Mouse (Mus musculus) megakaryocyte, embryonic 14.5 days (primary cell): ENCODE measurements around the gene Nanos2. TPM values are rescaled to one million over a fixed set of nuclear protein-coding genes. Genes with fewer than 3 reads are reported as not detected.

ENCODE experiments used
- H3K27me3 ChIP-seq: replicated peaks from 2 replicates; pipeline ENCODE3; 2012; ENCODE audit warnings: inconsistent platforms
- H3K36me3 ChIP-seq: replicated peaks from 2 replicates; pipeline ENCODE3; 2012; ENCODE audit warnings: low read length, inconsistent platforms, mixed read lengths
- H3K4me1 ChIP-seq: 2 replicates; pipeline ENCODE4 v1.6.1; 2012; ENCODE audit warnings: inconsistent platforms
- H3K4me3 ChIP-seq: replicated peaks from 2 replicates; pipeline ENCODE3; 2012; ENCODE audit warnings: moderate library complexity, mild to moderate bottlenecking, inconsistent platforms
- H3K9me3 ChIP-seq: 2 replicates; pipeline ENCODE4 v1.6.1; 2012; ENCODE audit warnings: inconsistent platforms
- FLI1 ChIP-seq: IDR thresholded peaks from 2 replicates; pipeline ENCODE4 v1.6.1; 2012; ENCODE audit warnings: low read length, inconsistent platforms, mixed read lengths
- GATA1 ChIP-seq: IDR thresholded peaks from 3 replicates; pipeline ENCODE4 v1.6.1; 2012; ENCODE audit warnings: mixed read lengths, low read length, inconsistent platforms, borderline replicate concordance
- polyA plus RNA-seq: library from polyadenylated mRNA; stranded (reverse); fragments of >175 nt; gene quantifications from 2 replicates; pipeline ENCODE4 v1.2.3, GENCODE M21; 2012; ENCODE audit warnings: low replicate concordance; ENCODE audit not compliant: insufficient read depth

Nanos2 gene
- polyA plus RNA-seq, 1 experiment = not detected

GRCm38 (mm10) chr7:18959446-18959845 is 27.8 kb upstream of the Nanos2 start:
- Histone ChIP-seq H3K4me1 (peaks cover 48% of the 10 kb centered on the region), H3K4me3 (peak overlapping the region; percentile 38), H3K27me3 (peaks cover 96% of the 10 kb centered on the region), H3K36me3 (no peaks in the 10 kb centered on the region), H3K9me3 (peaks cover 12% of the 10 kb centered on the region)
- TF ChIP-seq FLI1 = no peak; the same call in 1 of the 2 replicates
- no peak for TF ChIP-seq GATA1

- Histone ChIP-seq H3K9me3 (peaks cover 7% of the 10 kb centered on the region), H3K4me3 (no peak overlapping the region), H3K4me1 (peaks cover 47% of the 10 kb centered on the region), H3K27me3 (peaks cover 94% of the 10 kb centered on the region), H3K36me3 (no peaks in the 10 kb centered on the region)
- TF ChIP-seq GATA1 = no peak
- no peak for TF ChIP-seq FLI1
Observed at GRCm38 (mm10) chr7:18962171-18962792, 24.9 kb upstream of the Nanos2 start.

GRCm38 (mm10) chr7:18962795-18963194 is 24.4 kb upstream of the Nanos2 start:
- no peaks in the 10 kb centered on the region for H3K36me3 ChIP-seq
- peaks cover 46% of the 10 kb centered on the region for H3K4me1 ChIP-seq
- peaks cover 94% of the 10 kb centered on the region for H3K27me3 ChIP-seq
- TF ChIP-seq GATA1 (no peak), FLI1 (no peak)
- peak overlapping the region; percentile 73 for H3K4me3 ChIP-seq
- H3K9me3 ChIP-seq = peaks cover 7% of the 10 kb centered on the region

- H3K4me3 ChIP-seq = no peak overlapping the region
- H3K4me1 ChIP-seq = peaks cover 40% of the 10 kb centered on the region
- peaks cover 7% of the 10 kb centered on the region for H3K9me3 ChIP-seq
- no peak for TF ChIP-seq FLI1
- no peak for TF ChIP-seq GATA1
- H3K27me3 ChIP-seq = peaks cover 89% of the 10 kb centered on the region
- H3K36me3 ChIP-seq = no peaks in the 10 kb centered on the region
Observed at GRCm38 (mm10) chr7:18963294-18963843, 23.8 kb upstream of the Nanos2 start.

- Histone ChIP-seq H3K9me3 (no peaks in the 10 kb centered on the region), H3K4me1 (peaks cover 25% of the 10 kb centered on the region), H3K36me3 (no peaks in the 10 kb centered on the region), H3K27me3 (peaks cover 84% of the 10 kb centered on the region), H3K4me3 (no peak overlapping the region)
- TF ChIP-seq FLI1 (no peak), GATA1 (no peak)
Observed at GRCm38 (mm10) chr7:18965312-18965711, 21.9 kb upstream of the Nanos2 start.

- Histone ChIP-seq H3K36me3 (no peaks in the 10 kb centered on the region), H3K4me1 (peaks cover 19% of the 10 kb centered on the region), H3K9me3 (peaks cover 6% of the 10 kb centered on the region; the same call in 1 of the 2 replicates), H3K27me3 (peaks cover 68% of the 10 kb centered on the region), H3K4me3 (peak overlapping the region; percentile 33)
- no peak for TF ChIP-seq GATA1
- TF ChIP-seq FLI1 = no peak
Observed at GRCm38 (mm10) chr7:18967603-18968002, 19.6 kb upstream of the Nanos2 start.

GRCm38 (mm10) chr7:18970956-18971355 is 16.2 kb upstream of the Nanos2 start:
- H3K27me3 ChIP-seq = peaks cover 57% of the 10 kb centered on the region

GRCm38 (mm10) chr7:18978381-18978780 is 8.8 kb upstream of the Nanos2 start:
- no peaks in the 10 kb centered on the region for H3K4me1 ChIP-seq
- H3K4me3 ChIP-seq = no peak overlapping the region
- H3K27me3 ChIP-seq = peaks cover 39% of the 10 kb centered on the region
- no peaks in the 10 kb centered on the region for H3K36me3 ChIP-seq
- TF ChIP-seq GATA1 (no peak), FLI1 (no peak)
- no peaks in the 10 kb centered on the region for H3K9me3 ChIP-seq

More at GRCm38 (mm10) chr7:18970956-18971355, 16.2 kb upstream of the Nanos2 start:
- no peak for TF ChIP-seq GATA1
- no peak for TF ChIP-seq FLI1
- peaks cover 4% of the 10 kb centered on the region; the same call in 1 of the 2 replicates for H3K4me1 ChIP-seq
- H3K36me3 ChIP-seq = no peaks in the 10 kb centered on the region
- H3K4me3 ChIP-seq = no peak overlapping the region
- H3K9me3 ChIP-seq = peaks cover 6% of the 10 kb centered on the region; the same call in 1 of the 2 replicates

- no peaks in the 10 kb centered on the region for H3K36me3 ChIP-seq
- peaks cover 44% of the 10 kb centered on the region for H3K27me3 ChIP-seq
- H3K4me3 ChIP-seq = no peak overlapping the region
- TF ChIP-seq GATA1 (no peak), FLI1 (no peak)
- peaks cover 24% of the 10 kb centered on the region for H3K4me1 ChIP-seq
- H3K9me3 ChIP-seq = no peaks in the 10 kb centered on the region
Observed at GRCm38 (mm10) chr7:18986503-18986902, 697 bp upstream of the Nanos2 start.

- H3K36me3 ChIP-seq = peaks cover 3% of the 10 kb centered on the region
- H3K4me3 ChIP-seq = no peak overlapping the region
- peaks cover 37% of the 10 kb centered on the region for H3K4me1 ChIP-seq
- H3K27me3 ChIP-seq = peaks cover 57% of the 10 kb centered on the region
- H3K9me3 ChIP-seq = no peaks in the 10 kb centered on the region
- TF ChIP-seq GATA1 = no peak
- TF ChIP-seq FLI1 = no peak
Observed at GRCm38 (mm10) chr7:18987747-18988146, 547 bp downstream of the Nanos2 start.

- peaks cover 60% of the 10 kb centered on the region for H3K27me3 ChIP-seq
- peaks cover 38% of the 10 kb centered on the region for H3K4me1 ChIP-seq
- no peak overlapping the region for H3K4me3 ChIP-seq
- no peak for TF ChIP-seq GATA1
- no peak for TF ChIP-seq FLI1
- H3K9me3 ChIP-seq = no peaks in the 10 kb centered on the region
- peaks cover 13% of the 10 kb centered on the region for H3K36me3 ChIP-seq
Observed at GRCm38 (mm10) chr7:18988780-18989179, 1.6 kb downstream of the Nanos2 start.
